Mouse (Mus musculus): ENCODE data around the gene Trappc2l. TPM values are rescaled to one million over a fixed set of nuclear protein-coding genes. Genes with fewer than 3 reads are reported as not detected.

The Trappc2l gene
- polyA plus RNA-seq, 1 experiment from 2014 or later = 73.3 TPM

DNA sequence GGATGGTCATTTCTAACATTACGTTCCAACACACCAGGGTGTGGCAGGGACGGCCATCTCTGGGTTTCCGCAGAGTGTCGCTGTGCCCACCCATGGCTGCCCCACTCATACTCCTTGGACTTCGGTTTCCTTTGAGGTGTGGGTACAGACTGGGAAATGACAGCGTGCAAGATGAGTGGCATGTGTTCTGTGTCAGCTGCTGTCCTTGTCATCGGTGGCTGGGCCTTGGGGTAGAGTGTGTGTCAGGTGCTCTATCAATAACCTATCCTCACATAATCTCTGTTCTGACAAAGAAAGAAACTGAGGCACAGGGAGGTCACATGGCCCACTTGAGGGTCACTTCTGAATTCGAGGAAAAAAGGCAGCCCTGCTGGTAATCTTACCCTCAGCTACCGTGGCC is 25.8 kb downstream of the Trappc2l start:
- Histone ChIP-seq H3K4me2 (ENCODE audit: low read length) (no peak overlapping the region), H3K27ac (no peak overlapping the region), H3K9ac (ENCODE audit: low read depth, low read length) (no peak overlapping the region), H3K9me3 (replicated peaks; ENCODE audit: low read length) (no peaks in the 10 kb centered on the region), H3K27me3 (ENCODE audit: insufficient read depth, low read length) (no peaks in the 10 kb centered on the region), H3K4me3 (replicated peaks; ENCODE audit: low read depth, low read length) (no peak overlapping the region), H3K36me3 (ENCODE audit: insufficient read depth, low read length) (no peaks in the 10 kb centered on the region), H3K4me1 (replicated peaks; ENCODE audit: insufficient read depth, low read length) (peaks cover 14% of the 10 kb centered on the region)
- no peak for TF ChIP-seq CTCF (IDR thresholded peaks at IDR 0.05; ENCODE audit: low read depth)
- DNase-seq (ENCODE audit: low spot score) (no peak), ATAC-seq (replicated peaks; ENCODE audit: low FRiP score, low read depth) (no peak)
- 87% methylated on average over 9 of the region's 9 CpGs for WGBS

DNA sequence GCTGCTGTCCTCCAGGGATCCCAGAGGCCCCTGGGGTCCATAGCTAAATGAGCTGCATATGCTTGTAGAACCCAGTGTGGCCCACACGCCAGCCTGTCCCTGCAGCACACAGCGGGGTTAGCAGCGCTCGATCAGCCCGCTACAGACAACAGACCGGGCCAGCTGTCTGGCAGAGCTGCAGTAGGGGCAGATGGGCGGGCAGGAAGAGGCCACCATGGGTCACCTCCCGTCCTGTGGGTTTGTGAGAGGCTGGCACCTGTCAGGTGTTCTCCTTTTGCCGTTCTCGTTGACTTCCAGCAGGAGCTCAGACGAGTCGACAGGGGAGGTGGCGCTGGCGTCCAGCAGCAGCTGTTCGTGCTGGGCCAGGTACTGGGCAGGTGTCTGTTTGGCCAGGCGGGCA is 27.2 kb downstream of the Trappc2l start:
- DNase-seq (ENCODE audit: low spot score) (no peak), ATAC-seq (replicated peaks; ENCODE audit: low FRiP score, low read depth) (no peak)
- Histone ChIP-seq H3K36me3 (ENCODE audit: insufficient read depth, low read length) (no peaks in the 10 kb centered on the region), H3K9me3 (replicated peaks; ENCODE audit: low read length) (no peaks in the 10 kb centered on the region), H3K9ac (ENCODE audit: low read depth, low read length) (no peak overlapping the region), H3K27me3 (ENCODE audit: insufficient read depth, low read length) (no peaks in the 10 kb centered on the region), H3K4me1 (replicated peaks; ENCODE audit: insufficient read depth, low read length) (peaks cover 14% of the 10 kb centered on the region), H3K4me2 (ENCODE audit: low read length) (no peak overlapping the region), H3K4me3 (replicated peaks; ENCODE audit: low read depth, low read length) (no peak overlapping the region), H3K27ac (no peak overlapping the region)
- TF ChIP-seq CTCF (IDR thresholded peaks at IDR 0.05; ENCODE audit: low read depth) = no peak
- 56% methylated on average over 16 of the region's 16 CpGs for WGBS

DNA sequence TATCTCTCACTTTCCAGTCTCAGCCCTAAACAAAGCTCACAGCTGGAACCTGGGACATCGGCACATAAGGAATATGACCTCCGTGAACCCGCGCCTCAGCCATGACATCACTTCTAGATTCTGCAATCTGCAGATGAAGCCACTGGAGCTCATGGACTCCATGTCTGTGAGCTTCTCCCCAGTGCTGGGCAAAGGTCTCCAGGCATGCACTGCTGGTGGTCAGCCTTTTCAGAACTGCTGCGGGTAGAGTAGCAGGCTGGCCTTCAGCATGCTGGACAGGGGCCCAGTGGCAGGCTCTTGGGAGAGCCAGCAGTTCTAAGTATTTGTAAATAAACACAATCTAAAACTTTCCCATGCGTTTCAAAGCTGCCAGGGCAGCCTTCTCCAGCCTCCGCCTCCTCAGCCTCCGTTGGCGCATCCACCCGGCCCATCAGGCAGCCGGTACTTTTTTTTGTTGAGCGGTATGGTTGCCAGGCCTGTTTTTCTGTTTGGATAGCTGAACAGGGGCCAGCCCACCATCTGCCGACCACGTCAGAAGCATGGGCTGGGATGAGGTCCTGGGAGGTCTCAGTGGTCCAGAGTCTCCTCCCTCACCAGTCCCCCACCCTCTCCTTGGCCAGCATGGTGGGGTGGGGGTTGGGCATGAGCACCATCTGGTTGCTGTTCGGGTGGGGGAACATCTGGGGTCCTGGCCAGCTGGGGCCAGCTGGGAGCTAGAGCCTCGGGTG is 28.2 kb downstream of the Trappc2l start:
- Histone ChIP-seq H3K4me2 (ENCODE audit: low read length) (no peak overlapping the region), H3K27ac (no peak overlapping the region)

DNA sequence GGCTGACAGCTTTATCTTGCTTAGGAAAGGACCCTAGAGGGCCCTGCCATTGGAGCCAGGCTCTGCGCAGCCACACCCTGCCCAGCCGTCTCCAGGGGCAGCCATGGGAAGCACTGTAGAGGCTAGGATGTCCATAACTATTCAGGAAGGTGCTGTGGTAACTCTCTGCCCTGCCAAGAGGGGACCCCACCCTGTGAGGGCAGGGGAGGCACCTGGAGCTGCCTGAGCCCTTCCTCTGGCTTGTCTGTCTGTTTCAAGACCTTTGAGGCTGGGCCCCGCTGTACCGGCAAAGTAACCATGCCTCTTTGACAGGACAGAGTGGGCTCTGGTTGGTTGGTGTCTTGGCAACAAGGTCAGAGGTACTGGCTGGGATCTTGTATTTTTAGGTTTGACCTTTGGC is 29.4 kb downstream of the Trappc2l start:
- H3K4me3 ChIP-seq (replicated peaks; ENCODE audit: low read depth, low read length) = no peak overlapping the region
- ATAC-seq (replicated peaks; ENCODE audit: low FRiP score, low read depth) (no peak), DNase-seq (ENCODE audit: low spot score) (no peak)
- H3K4me2 ChIP-seq (ENCODE audit: low read length) = no peak overlapping the region
- H3K27me3 ChIP-seq (ENCODE audit: insufficient read depth, low read length) = no peaks in the 10 kb centered on the region
- TF ChIP-seq CTCF (IDR thresholded peaks at IDR 0.05; ENCODE audit: low read depth) = no peak
- H3K9ac ChIP-seq (ENCODE audit: low read depth, low read length) = no peak overlapping the region
- WGBS = 86% methylated on average over 4 of the region's 4 CpGs
- H3K4me1 ChIP-seq (replicated peaks; ENCODE audit: insufficient read depth, low read length) = peaks cover 14% of the 10 kb centered on the region
- H3K27ac ChIP-seq = no peak overlapping the region
- H3K36me3 ChIP-seq (ENCODE audit: insufficient read depth, low read length) = no peaks in the 10 kb centered on the region
- no peaks in the 10 kb centered on the region for H3K9me3 ChIP-seq (replicated peaks; ENCODE audit: low read length)

More for the DNA sequence above, 28.2 kb downstream of the Trappc2l start:
- WGBS = 33% methylated on average over 16 of the region's 16 CpGs
- Histone ChIP-seq H3K4me1 (replicated peaks; ENCODE audit: insufficient read depth, low read length) (peaks cover 14% of the 10 kb centered on the region), H3K36me3 (ENCODE audit: insufficient read depth, low read length) (no peaks in the 10 kb centered on the region), H3K9ac (ENCODE audit: low read depth, low read length) (no peak overlapping the region), H3K27me3 (ENCODE audit: insufficient read depth, low read length) (no peaks in the 10 kb centered on the region), H3K9me3 (replicated peaks; ENCODE audit: low read length) (no peaks in the 10 kb centered on the region), H3K4me3 (replicated peaks; ENCODE audit: low read depth, low read length) (no peak overlapping the region)
- no peak for TF ChIP-seq CTCF (IDR thresholded peaks at IDR 0.05; ENCODE audit: low read depth)
- DNase-seq (ENCODE audit: low spot score) (peak; percentile 42), ATAC-seq (replicated peaks; ENCODE audit: low FRiP score, low read depth) (0 out of 2 replicates have a peak, but pooled peaks have one; percentile 13)

DNA sequence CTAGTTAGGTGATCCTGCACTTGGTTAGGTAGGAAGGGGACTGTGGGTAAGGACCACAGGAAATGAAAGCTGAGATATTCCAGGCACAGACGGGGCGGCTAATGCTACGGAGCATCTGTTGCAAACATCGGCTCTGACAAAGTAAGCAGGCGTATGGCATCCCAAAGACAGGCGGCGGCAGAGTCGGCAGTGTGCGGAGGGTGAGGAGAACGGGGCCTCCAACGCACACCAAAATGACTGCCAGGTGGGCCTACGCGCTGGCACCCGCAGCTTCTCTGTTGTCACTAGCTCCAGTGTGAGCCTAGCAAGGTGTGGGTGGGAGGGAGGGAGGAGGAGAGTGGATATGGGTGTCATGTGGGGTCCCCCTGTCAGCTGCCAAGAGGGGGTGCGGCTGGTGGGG is 30.0 kb downstream of the Trappc2l start:
- no peaks in the 10 kb centered on the region for H3K27me3 ChIP-seq (ENCODE audit: insufficient read depth, low read length)
- no peak overlapping the region for H3K4me3 ChIP-seq (replicated peaks; ENCODE audit: low read depth, low read length)
- no peak for TF ChIP-seq CTCF (IDR thresholded peaks at IDR 0.05; ENCODE audit: low read depth)
- DNase-seq (ENCODE audit: low spot score) = no peak
- 68% methylated on average over 15 of the region's 15 CpGs for WGBS
- no peak overlapping the region for H3K9ac ChIP-seq (ENCODE audit: low read depth, low read length)
- peaks cover 14% of the 10 kb centered on the region for H3K4me1 ChIP-seq (replicated peaks; ENCODE audit: insufficient read depth, low read length)
- no peaks in the 10 kb centered on the region for H3K9me3 ChIP-seq (replicated peaks; ENCODE audit: low read length)
- H3K4me2 ChIP-seq (ENCODE audit: low read length) = no peak overlapping the region
- H3K27ac ChIP-seq = no peak overlapping the region
- H3K36me3 ChIP-seq (ENCODE audit: insufficient read depth, low read length) = no peaks in the 10 kb centered on the region
- ATAC-seq (replicated peaks; ENCODE audit: low FRiP score, low read depth) = no peak

DNA sequence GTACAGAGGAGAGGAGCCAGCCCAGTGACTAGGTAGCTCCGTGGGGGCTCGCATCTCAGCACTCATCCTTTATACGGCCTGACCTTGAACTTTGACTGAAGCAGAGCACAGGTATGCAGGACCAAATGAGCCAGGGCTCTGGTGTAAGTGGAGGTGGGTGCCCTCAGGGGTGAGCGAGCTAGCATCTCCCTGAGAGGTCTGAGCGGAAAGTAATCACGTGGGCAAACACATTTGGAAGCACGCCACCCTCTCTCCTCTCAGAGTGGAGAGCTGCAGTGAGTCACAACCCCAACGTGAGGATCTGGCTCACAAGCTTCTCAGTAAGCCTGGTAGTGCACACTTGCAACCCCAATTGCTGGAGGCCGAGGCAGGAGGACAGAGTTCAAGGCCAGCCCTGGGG is 30.6 kb downstream of the Trappc2l start:
- no peak overlapping the region for H3K27ac ChIP-seq
- H3K4me3 ChIP-seq (replicated peaks; ENCODE audit: low read depth, low read length) = no peak overlapping the region
- peaks cover 14% of the 10 kb centered on the region for H3K4me1 ChIP-seq (replicated peaks; ENCODE audit: insufficient read depth, low read length)
- H3K27me3 ChIP-seq (ENCODE audit: insufficient read depth, low read length) = no peaks in the 10 kb centered on the region
- H3K9ac ChIP-seq (ENCODE audit: low read depth, low read length) = no peak overlapping the region
- H3K4me2 ChIP-seq (ENCODE audit: low read length) = no peak overlapping the region
- ATAC-seq (replicated peaks; ENCODE audit: low FRiP score, low read depth) (no peak), DNase-seq (ENCODE audit: low spot score) (no peak)
- H3K9me3 ChIP-seq (replicated peaks; ENCODE audit: low read length) = no peaks in the 10 kb centered on the region
- no peaks in the 10 kb centered on the region for H3K36me3 ChIP-seq (ENCODE audit: insufficient read depth, low read length)
- no peak for TF ChIP-seq CTCF (IDR thresholded peaks at IDR 0.05; ENCODE audit: low read depth)
- 57% methylated on average over 9 of the region's 9 CpGs for WGBS
